Mouse (Mus musculus): ENCODE data around the gene Gngt2.

DNA sequence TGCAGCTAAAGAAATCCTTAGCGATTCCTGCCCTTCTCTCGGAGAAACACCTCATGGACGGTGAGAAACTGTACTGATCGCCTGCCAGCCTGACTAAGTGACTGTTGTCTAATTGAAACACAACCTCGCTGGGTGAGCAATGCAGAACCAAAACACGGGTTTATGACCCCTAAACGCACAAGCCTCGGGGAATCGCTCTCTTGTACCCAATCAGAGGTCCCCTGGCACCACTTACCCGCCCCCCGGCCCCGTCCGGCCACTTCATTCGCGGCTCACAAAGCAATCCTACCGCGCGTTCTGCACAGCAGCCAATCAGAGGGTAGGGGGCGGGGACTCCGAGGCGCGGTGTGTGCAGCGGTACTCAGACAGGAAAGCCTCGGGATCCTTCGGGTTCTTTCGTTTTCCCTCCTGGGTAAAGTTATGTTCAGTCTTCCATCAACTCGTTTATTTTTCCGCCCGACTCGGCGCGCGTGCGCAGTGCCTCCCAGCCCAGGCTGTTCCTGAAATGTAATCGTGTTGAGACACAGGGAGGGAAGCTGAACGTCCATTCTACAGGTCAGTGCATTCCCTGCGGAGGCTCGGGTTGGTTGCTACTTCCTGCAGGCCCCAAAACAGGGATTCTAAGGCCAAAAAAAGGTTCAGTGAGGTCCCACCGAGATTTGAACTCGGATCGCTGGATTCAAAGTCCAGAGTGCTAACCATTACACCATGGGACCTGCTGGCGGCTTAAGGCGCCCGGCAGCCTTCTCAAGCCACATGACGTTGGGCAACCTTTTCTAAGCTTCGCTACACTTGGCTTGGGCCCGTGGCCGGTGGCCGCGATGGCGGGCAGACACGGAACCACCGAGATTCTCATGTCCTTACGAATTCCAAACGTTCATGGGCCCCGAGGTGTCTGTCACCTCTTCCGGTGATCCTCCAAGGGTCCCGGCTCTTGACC, 21.8 kb downstream of the Gngt2 start:
- no peak for TF ChIP-seq CTCF (IDR thresholded peaks at IDR 0.05; ENCODE audit: low read depth)
- TF ChIP-seq EP300 (optimal IDR thresholded peaks at IDR 0.05): no peak

Data from stomach, postnatal 0 days (tissue).